Mouse (Mus musculus) heart, postnatal 0 days (tissue): ENCODE results near the gene Nup210l. TPM values are rescaled to one million over a fixed set of nuclear protein-coding genes. Genes with fewer than 3 reads are reported as not detected.

Experiments
- ATAC-seq: fragments of 200-750 bp; cut with Nextera tagmentation; 2 replicates; pipeline ENCODE4 v1.8.0; 2017; ENCODE audit warnings: low read depth, moderate number of reproducible peaks, moderate library complexity; ENCODE audit not compliant: insufficient read depth
- DNase-seq: peaks from one replicate; pipeline ENCODE4 v3.0.0-alpha.2; 2016; ENCODE audit warnings: low spot score
- H3K27ac ChIP-seq: fragments of 300-500 bp; sonication (generic); 2 replicates; pipeline ENCODE4 v1.5.1; 2014; ENCODE audit warnings: low read depth, mild to moderate bottlenecking
- H3K27me3 ChIP-seq: fragments of 300-500 bp; sonication (generic); 2 replicates; pipeline ENCODE4 v1.6.1; 2014; ENCODE audit warnings: low read length, mixed read lengths; ENCODE audit not compliant: control insufficient read depth, insufficient read depth
- H3K36me3 ChIP-seq: fragments of 300-500 bp; sonication (generic); replicated peaks from 2 replicates; pipeline ENCODE4 v1.6.1; 2014; ENCODE audit warnings: low read length, mixed read lengths; ENCODE audit not compliant: control insufficient read depth, insufficient read depth
- H3K4me1 ChIP-seq: fragments of 300-500 bp; sonication (generic); 2 replicates; pipeline ENCODE4 v1.6.1; 2014; ENCODE audit warnings: antibody characterized with exemption; ENCODE audit not compliant: control insufficient read depth, insufficient read depth
- H3K4me2 ChIP-seq: fragments of 300-500 bp; sonication (generic); 2 replicates; pipeline ENCODE4 v1.6.1; 2014; ENCODE audit warnings: low read depth, mild to moderate bottlenecking, low read length, moderate library complexity
- H3K4me3 ChIP-seq: fragments of 300-500 bp; sonication (generic); 2 replicates; pipeline ENCODE4 v1.5.1; 2014; ENCODE audit warnings: low read depth, low read length
- H3K9ac ChIP-seq: fragments of 300-500 bp; sonication (generic); replicated peaks from 2 replicates; pipeline ENCODE4 v1.6.1; 2014; ENCODE audit warnings: low read depth, low read length, mixed read lengths
- H3K9me3 ChIP-seq: fragments of 300-500 bp; sonication (generic); replicated peaks from 2 replicates; pipeline ENCODE4 v1.6.1; 2016; ENCODE audit warnings: low read length; ENCODE audit not compliant: control insufficient read depth
- CTCF ChIP-seq: IDR thresholded peaks from 2 replicates; pipeline ENCODE4 v1.5.1; 2016; ENCODE audit warnings: antibody characterized with exemption, control low read depth, low read depth
- EP300 ChIP-seq: IDR thresholded peaks from 2 replicates; pipeline ENCODE4 v1.6.1; 2016; ENCODE audit warnings: antibody characterized with exemption, low read depth
- WGBS: fragments of 180-500 bp; shearing (Covaris S2); extraction: QIAGEN DNeasy Blood & Tissue Kit; methylation state at CpG from one replicate; pipeline ENCODE4 v1.1.7; 2014; 5-methylcytosine and 5-hydroxymethylcytosine counted together
- polyA plus RNA-seq: library from polyadenylated mRNA; unstranded; fragments of >200 nt; fragmentation: Nextera tagmentation; extraction: Ambion mirVana; gene quantifications from 2 replicates; pipeline ENCODE4 v1.2.1, GENCODE M21; 2015
- total RNA-seq: library from RNA; depleted of rRNA; stranded (reverse); fragments of >200 nt; gene quantifications from 2 replicates; pipeline ENCODE4 v1.2.3, GENCODE M21; 2014; ENCODE audit warnings: low replicate concordance

Nup210l gene
- total and polyA plus RNA-seq, 2 experiments from 2014 or later: 0.04 TPM

DNA sequence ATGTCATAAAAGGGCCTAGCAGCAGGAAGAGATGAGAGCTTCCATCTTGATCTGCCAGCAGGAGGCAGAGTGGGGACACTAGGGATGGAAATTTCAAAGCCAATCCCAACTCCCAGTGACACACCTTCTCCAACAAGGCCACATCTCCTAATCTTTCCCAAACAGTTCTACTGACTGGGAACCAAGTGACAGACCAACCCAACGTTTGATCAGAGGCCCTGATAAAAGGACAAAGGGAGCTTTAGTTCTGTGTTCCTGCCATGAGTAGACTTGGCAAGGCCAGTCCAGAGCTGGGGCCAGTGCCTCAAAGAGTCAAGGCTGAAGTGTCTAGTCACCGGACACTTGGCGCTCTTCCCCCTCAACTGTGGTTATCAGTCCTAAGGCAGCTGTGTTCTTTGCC lies 57.6 kb downstream of the Nup210l start:
- WGBS: 75% methylated on average over 3 of the region's 3 CpGs
- TF ChIP-seq EP300: no peak
- no peak for TF ChIP-seq CTCF
- Histone ChIP-seq H3K9ac (no peak overlapping the region), H3K4me2 (no peak overlapping the region), H3K27ac (no peak overlapping the region), H3K9me3 (no peaks in the 10 kb centered on the region), H3K4me1 (no peaks in the 10 kb centered on the region), H3K36me3 (no peaks in the 10 kb centered on the region), H3K27me3 (no peaks in the 10 kb centered on the region), H3K4me3 (no peak overlapping the region)
- no peak for ATAC-seq
- DNase-seq: no peak

DNA sequence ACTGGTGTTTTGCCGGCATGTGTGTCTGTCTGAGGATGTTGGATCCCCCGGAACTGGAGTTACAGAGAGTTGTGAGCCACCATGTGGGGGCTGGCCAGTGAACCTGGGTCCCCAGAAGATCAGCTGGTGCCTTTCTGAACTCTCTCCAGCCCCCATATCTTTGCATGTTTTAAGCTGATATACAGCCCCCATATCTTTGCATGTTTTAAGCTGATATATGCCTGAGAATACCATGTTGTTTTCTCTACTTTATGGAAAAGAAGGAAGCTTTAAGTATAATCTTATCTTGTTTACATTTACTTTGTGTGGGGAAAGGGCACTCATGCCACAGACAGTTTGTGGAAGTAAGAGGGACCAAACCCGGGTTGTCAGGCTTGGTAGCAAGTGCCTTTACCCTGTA lies 75.6 kb downstream of the Nup210l start:
- Histone ChIP-seq H3K9me3 (no peaks in the 10 kb centered on the region), H3K9ac (no peak overlapping the region), H3K4me2 (no peak overlapping the region), H3K4me1 (no peaks in the 10 kb centered on the region), H3K27me3 (no peaks in the 10 kb centered on the region), H3K36me3 (no peaks in the 10 kb centered on the region), H3K4me3 (no peak overlapping the region), H3K27ac (no peak overlapping the region)
- ATAC-seq (no peak), DNase-seq (no peak)
- TF ChIP-seq EP300: no peak
- TF ChIP-seq CTCF: no peak
- 63% methylated on average over 3 of the region's 3 CpGs for WGBS

DNA sequence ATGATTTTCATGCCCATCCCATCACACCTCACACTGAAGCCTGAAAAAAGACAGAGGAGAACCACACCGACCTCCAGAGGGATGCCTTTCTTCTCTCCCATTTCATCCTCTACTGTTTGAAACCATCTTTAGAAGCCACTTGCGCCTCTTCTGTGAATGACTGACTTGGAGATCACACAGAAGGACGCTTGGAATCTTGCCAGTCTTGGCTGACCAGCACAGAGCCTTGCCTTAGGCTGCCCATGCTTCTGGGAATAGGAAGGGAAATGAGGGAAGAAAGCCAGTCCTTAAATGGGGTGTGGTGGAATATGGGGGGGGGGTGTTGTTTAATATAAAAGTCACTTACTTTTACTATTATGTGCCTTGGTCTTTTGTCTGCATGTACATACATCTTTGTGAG lies 79.6 kb downstream of the Nup210l start:
- no peaks in the 10 kb centered on the region for H3K27me3 ChIP-seq
- H3K36me3 ChIP-seq: no peaks in the 10 kb centered on the region
- no peaks in the 10 kb centered on the region for H3K9me3 ChIP-seq
- no peak overlapping the region for H3K27ac ChIP-seq
- H3K9ac ChIP-seq: no peak overlapping the region
- H3K4me2 ChIP-seq: no peak overlapping the region
- H3K4me1 ChIP-seq: no peaks in the 10 kb centered on the region
- TF ChIP-seq CTCF: no peak
- no peak for TF ChIP-seq EP300
- DNase-seq (no peak), ATAC-seq (no peak)
- no peak overlapping the region for H3K4me3 ChIP-seq
- 50% methylated on average over 3 of the region's 3 CpGs for WGBS

DNA sequence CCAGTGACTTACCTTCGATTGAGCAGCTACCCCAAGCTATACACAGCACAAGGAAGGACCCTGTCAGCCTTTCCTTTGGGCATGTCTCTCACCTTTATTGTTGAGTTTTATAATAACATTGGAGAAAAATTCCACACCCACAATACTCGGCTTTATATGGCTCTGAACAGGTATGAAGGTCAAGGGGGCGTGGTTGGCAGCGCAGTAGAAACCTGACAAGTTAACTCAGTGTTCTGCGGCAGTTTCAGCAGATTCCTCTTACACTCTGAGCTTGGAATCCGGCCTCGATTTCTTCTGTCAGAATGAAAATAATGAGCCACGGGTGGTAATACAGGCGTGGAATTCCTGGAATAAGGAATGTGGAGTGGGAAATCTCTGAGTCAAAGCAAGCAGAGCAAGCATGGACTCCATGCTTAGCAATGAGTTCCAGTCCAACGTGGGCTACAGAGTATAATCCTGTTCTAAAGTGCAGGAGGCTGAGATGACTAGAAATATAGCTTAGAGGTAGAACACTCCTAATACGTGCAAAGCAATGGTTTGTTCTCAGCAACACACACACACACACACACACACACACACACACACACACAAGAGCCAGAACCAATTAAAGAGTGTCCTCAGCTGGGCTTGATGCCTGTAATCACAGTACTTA lies 87.1 kb downstream of the Nup210l start:
- 67% methylated on average over 11 of the region's 11 CpGs for WGBS
- Histone ChIP-seq H3K27ac (no peak overlapping the region), H3K9ac (no peak overlapping the region), H3K36me3 (no peaks in the 10 kb centered on the region), H3K4me2 (no peak overlapping the region), H3K27me3 (no peaks in the 10 kb centered on the region), H3K9me3 (no peaks in the 10 kb centered on the region), H3K4me1 (no peaks in the 10 kb centered on the region), H3K4me3 (no peak overlapping the region)
- ATAC-seq (no peak), DNase-seq (no peak)
- TF ChIP-seq CTCF (no peak), EP300 (no peak)

DNA sequence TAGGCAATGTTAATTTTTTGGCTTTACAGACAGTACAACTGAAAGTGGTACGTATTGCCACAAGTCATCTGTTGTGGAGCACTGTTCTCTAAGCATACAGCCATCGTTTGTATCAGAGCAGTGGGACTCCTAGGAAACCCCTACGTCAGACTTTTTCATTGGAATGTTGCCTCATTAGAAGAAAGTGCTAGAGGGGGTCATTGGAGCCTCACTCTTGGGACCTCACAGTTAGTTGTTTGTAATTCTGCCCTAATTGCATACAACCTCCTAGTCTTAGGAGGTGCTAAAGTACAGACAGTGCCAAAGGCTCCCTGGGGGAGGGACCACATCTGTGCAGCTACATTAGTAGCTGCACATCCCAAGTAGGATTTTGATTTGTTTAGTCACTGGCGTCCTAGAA lies 90.8 kb downstream of the Nup210l start:
- 74% methylated on average over 4 of the region's 4 CpGs for WGBS
- DNase-seq: no peak

DNA sequence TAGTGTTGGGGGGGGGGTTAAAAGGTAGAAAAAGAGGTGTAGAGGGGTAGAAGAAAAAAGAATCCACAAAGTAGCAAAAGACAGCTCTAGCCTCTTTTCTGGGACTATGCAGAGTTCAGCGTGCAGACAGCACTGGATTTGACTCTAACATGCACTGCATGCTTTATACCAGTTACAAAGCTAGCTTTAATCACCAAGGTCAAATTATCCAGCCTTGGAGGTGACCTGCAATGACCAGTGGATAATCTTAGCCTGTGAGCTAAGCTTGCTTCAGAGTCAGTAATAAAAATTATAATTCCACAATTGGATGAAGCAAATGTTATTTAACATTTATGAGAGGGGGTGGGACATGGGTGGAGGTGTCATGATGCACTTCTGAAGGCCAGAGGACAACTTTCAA lies 91.7 kb downstream of the Nup210l start:
- no peak for TF ChIP-seq CTCF
- TF ChIP-seq EP300: no peak
- Histone ChIP-seq H3K4me2 (no peak overlapping the region), H3K4me3 (no peak overlapping the region), H3K9me3 (no peaks in the 10 kb centered on the region), H3K4me1 (no peaks in the 10 kb centered on the region), H3K27ac (no peak overlapping the region), H3K36me3 (no peaks in the 10 kb centered on the region), H3K9ac (no peak overlapping the region), H3K27me3 (no peaks in the 10 kb centered on the region)
- WGBS: 35% methylated on average over 1 of the region's 1 CpGs
- ATAC-seq (peak; percentile 68), DNase-seq (no peak)

More for the DNA sequence above, 90.8 kb downstream of the Nup210l start:
- ATAC-seq: no peak
- Histone ChIP-seq H3K9ac (no peak overlapping the region), H3K9me3 (no peaks in the 10 kb centered on the region), H3K4me2 (no peak overlapping the region), H3K27me3 (no peaks in the 10 kb centered on the region), H3K27ac (no peak overlapping the region), H3K4me1 (no peaks in the 10 kb centered on the region), H3K36me3 (no peaks in the 10 kb centered on the region), H3K4me3 (no peak overlapping the region)
- no peak for TF ChIP-seq EP300
- TF ChIP-seq CTCF: no peak
